Mouse (Mus musculus) heart, embryonic 16.5 days (tissue): ENCODE data around the gene Il10. TPM values are rescaled to one million over a fixed set of nuclear protein-coding genes. Genes with fewer than 3 reads are reported as not detected.

Experiments used
- polyA plus RNA-seq: library from polyadenylated mRNA; unstranded; fragments of >200 nt; fragmentation: Nextera tagmentation; extraction: Ambion mirVana; gene quantifications from 2 replicates; pipeline ENCODE4 v1.2.1, GENCODE M21; 2015

The Il10 gene
- polyA plus RNA-seq, 1 experiment from 2014 or later = 0.14 TPM

Other genes with a start within 250 kb of the Il10 start
- gene Fcamr, start 218.9 kb upstream of the Il10 start, polyA plus RNA-seq = 0.21 TPM in 1 of 2 replicates, not detected in the other
- 0.46 TPM in 1 of 2 replicates, not detected in the other for gene Pigr, start 193.2 kb upstream of the Il10 start, polyA plus RNA-seq
- gene Fcmr, start 154.2 kb upstream of the Il10 start, polyA plus RNA-seq = 0.71 and 1.3 TPM in 2 replicates
- not detected in 2 replicates for gene Il24, start 132.4 kb upstream of the Il10 start, polyA plus RNA-seq
- gene Il20, start 108.4 kb upstream of the Il10 start, polyA plus RNA-seq = not detected in 2 replicates
- gene Il19, start 79.7 kb upstream of the Il10 start, polyA plus RNA-seq = not detected in 2 replicates
- 61.4 and 66.8 TPM in 2 replicates for gene Mapkapk2, start 78.0 kb downstream of the Il10 start, polyA plus RNA-seq
- gene Dyrk3, start 118.5 kb downstream of the Il10 start, polyA plus RNA-seq = 1.8 and 2.1 TPM in 2 replicates
- gene Eif2d, start 133.3 kb downstream of the Il10 start, polyA plus RNA-seq = 48.1 and 50.1 TPM in 2 replicates
- 15.0 and 22.5 TPM in 2 replicates for gene Rassf5, start 225.4 kb downstream of the Il10 start, polyA plus RNA-seq